Mouse (Mus musculus): ENCODE measurements at regions not wholly inside any gene's neighbourhood (a gene's known extent, or its start where the extent isn't known, plus 50 kb on each side); places are given as distances from the start of the nearest gene placed in this dataset.
A peak's percentile ranks its signal among the peaks of the same experiment; 100 is the strongest.

DNA sequence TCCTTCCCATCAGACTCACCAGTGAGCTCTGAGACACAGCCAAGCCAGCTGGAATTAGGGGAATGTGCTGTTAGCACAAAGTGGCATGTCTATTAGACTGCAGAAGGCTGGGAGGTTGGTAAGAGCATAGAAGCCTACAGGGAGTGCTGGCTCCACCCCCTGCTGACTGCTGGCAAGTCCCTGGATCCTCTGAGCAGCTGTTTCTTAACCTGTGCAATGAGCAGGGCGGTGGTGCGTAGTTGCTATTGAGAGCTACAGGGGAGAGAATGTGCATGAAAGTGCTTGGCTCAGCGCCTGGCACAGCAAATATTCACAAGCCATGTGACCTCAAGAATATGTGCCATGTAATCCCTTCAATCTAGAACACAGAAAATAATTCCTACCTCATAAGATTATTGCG lies 173.5 kb upstream of the Cdyl start:
- no peak for DNase-seq

DNA sequence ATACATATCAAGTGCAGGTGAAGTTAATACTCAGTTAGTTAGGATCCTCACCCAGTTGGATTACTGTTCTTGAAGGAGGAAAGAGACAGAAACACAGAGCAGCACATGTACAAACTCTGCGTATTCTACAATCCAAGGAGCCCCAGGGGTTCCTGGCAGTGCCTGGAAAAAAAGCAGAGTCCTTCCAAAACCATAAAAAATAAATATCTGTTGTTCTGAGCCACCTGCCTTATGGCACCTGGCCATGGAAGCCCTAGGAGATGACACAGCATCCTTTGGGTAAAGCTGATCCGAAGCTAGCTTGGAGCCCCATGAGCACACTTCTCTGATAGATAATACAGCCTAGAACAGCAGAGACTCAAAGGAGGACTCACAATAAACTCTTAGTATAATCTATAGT lies 159.9 kb upstream of the Cdyl start:
- no peak for DNase-seq

GRCm38 (mm10) chr13:35500891-35501290 lies 158.7 kb upstream of the Cdyl start:
- peak; percentile 13 for DNase-seq

DNA sequence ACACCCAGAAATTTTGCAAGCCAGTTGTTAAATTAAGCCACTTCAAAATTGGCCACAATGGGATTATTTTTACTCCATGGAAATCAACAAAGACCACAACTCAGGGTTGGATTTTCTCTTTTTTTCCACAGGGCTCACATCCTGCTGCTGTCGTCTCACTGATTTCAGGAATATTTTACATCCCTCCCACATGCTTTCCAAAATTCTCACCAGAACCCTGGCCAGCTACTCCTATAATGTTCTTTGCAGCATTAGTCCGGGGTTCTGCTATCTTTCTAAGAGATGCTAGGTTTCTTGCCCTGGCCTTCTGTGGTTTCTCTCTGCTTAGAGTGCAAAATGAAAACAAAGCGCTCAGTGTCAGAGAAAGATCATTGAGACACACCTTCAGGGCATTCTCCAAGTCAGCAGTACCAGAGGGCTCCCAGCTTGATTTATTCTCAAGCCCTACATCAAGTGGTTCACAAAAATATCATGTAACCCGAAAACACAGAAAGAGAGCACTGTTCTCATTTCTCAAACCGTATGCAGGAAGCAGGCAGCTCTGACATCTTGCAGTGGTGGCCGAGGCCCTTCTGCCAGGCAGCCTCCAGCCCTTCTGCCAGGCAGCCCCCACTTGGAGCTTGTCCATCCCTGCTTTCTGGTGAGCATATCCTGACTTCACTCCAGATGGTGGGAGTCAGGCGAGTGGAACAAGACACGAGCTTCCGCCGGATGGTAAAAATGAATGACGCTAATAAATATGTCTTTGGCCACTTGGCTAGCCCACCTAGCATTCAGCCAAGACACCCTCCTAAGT lies 158.1 kb upstream of the Cdyl start:
- DNase-seq: peak; percentile 57

DNA sequence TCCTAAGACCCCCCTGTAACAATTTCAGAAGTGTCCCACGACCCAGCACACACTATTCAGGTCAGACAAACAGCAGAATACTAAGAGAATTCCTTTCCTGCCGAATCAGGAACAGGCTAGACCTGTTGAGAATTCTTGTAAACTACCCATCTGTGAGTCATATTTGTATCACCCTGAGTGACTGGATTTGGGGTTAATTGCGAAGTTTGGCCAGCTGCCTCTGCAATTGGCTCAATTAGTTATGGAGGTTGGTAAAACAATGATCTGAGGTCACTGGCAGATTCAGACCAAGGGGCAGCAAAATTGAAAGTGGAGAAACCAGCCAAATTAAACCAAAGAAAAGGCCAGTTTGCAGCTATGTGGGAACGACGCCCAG lies 157.5 kb upstream of the Cdyl start:
- peak; percentile 16 for DNase-seq

DNA sequence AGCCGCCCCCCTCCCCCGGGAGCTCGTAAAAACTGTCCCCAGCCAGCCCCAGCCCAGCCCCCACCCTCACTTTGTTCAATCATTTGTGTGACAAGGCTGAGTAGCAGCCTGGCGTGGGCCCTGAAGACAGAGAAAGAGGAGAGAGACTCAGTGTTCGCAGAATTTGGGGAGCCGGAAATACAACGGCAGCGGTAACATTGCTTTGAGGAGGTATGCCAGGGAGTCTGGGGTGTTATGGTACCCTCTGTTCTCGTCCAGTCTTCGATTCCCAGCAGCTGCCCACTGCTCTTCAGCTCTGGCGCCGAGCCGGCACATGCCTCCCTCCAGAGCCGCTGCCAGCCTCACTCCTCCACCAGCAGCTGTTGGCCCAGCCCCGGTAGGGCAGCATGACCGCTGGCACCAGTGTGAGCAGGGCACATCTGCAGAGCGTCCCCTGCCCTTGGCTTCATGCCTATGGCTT lies 156.2 kb upstream of the Cdyl start:
- peak; percentile 36 for DNase-seq

GRCm38 (mm10) chr13:35507195-35507594 lies 152.4 kb upstream of the Cdyl start:
- no peak for DNase-seq

- peak; percentile 27 for DNase-seq
These were observed 147.6 kb upstream of the Cdyl start for GRCm38 (mm10) chr13:35512029-35512507.

DNA sequence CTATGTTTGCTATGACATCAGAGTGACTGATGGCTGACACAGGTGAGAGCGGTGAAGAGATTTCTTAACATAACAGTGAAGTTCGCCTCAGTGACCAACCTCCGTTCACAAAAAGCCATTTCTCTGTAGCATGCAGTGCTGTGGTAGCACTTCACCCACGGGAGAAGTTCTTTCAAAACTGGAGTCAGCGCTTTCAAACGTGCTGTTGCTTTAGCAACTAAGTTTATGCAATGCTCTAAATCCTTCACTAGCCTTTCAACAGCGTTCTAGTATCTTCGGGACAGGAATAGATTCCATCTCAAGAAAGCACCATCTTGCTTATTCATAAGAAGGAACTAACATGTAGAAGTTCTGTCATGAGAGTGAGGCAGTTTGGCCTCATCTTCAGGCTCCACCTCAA lies 146.5 kb upstream of the Cdyl start:
- DNase-seq: no peak

- DNase-seq: no peak
These were observed 144.3 kb upstream of the Cdyl start for GRCm38 (mm10) chr13:35515291-35515690.

GRCm38 (mm10) chr13:35517692-35518091 lies 141.9 kb upstream of the Cdyl start:
- DNase-seq: no peak

DNA sequence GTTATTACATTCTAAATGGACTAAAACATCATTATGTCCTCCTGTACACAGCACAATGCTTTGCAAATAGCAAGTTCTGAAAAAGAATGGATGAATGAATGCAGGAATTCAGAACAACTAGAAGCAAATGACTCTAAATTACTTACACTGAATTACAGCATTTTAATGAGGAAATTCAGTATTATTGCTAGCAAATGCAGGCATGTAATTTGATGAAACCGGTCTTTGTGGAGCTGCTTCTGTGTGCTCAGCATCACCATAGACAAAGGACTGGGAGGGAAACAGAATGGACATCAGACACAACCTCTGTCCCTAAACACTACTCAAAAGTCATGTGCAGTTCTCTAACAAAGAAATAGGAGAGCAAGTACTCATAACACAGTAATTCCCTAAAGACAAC lies 137.4 kb upstream of the Cdyl start:
- DNase-seq: no peak

- no peak for DNase-seq
These were observed 130.1 kb upstream of the Cdyl start for GRCm38 (mm10) chr13:35529577-35529976.

GRCm38 (mm10) chr13:35537106-35537505 lies 122.5 kb upstream of the Cdyl start:
- DNase-seq: no peak

- DNase-seq: peak; percentile 23
These were observed 121.7 kb upstream of the Cdyl start for GRCm38 (mm10) chr13:35537936-35538335.

DNA sequence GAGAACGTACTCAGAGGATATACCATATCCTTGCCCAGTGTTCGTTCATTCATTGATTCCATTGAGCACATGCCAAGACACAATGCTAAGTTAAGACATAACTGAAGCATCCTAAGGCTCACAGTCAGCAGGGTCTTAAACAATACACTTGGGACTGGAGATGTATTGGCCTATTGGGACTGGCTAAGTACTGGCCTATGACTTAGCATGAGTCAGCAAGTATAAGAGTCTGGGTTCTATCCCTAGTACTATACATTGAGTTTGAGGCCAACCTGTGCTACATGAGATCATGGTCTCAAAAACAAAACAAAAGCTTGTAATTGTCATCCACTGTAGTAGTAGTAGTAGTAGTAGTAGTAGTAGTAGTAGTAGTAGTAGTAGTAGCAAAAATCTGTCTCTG lies 119.2 kb upstream of the Cdyl start:
- DNase-seq: no peak

GRCm38 (mm10) chr13:35541053-35541452 lies 118.6 kb upstream of the Cdyl start:
- no peak for DNase-seq

GRCm38 (mm10) chr13:35564006-35564405 lies 95.6 kb upstream of the Cdyl start:
- no peak for DNase-seq

GRCm38 (mm10) chr13:35581616-35582015 lies 78.0 kb upstream of the Cdyl start:
- no peak for DNase-seq

GRCm38 (mm10) chr13:35598003-35598402 lies 61.6 kb upstream of the Cdyl start:
- no peak for DNase-seq

DNA sequence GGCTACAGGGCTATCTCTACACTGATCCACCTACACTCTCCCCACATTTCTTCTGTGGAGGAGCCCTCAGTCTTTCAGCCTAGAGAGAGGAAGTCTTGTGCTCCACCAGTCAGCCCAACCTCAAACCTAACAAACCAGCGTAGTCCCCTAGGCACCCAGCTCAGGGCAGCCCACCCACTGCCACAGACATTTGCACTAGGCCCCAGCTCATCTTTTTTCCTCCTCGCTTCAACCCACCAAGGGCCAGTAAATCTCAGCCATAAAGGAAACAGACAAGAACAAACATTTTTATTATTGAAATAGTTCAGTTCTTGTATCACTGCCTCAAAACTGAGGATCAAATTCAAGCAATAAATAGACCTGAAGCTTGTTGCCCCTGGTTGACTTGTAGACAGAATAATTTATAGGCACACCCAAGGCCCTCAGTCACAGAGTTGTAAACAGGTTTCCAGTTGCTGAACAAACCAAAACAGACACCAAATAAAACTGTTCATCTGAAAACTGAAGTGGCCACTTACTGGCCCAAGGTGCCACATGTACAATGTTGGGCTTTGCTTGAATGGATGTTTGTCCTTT lies 58.0 kb upstream of the Cdyl start:
- DNase-seq: no peak

- DNase-seq: no peak
These were observed 56.6 kb upstream of the Cdyl start for GRCm38 (mm10) chr13:35603080-35603479.

DNA sequence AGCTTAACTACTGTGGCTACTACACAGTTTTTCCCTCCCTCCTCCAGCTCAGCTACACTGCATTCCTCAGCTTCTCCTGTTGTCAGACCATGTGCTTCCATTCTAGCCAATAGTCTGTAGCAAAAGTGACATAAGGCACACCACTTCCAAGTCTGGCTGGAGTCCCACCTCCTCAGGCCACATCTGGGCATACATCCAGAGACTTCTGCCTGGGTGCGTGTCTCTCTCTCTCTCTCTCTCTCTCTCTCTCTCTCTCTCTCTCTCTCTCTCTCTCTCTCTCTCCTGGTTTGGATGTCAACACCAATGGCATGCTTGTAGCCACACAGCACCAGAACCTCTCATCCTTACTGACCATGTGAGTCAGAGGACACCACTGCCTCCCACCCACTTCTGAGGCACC lies 55.6 kb upstream of the Cdyl start:
- DNase-seq: no peak

DNA sequence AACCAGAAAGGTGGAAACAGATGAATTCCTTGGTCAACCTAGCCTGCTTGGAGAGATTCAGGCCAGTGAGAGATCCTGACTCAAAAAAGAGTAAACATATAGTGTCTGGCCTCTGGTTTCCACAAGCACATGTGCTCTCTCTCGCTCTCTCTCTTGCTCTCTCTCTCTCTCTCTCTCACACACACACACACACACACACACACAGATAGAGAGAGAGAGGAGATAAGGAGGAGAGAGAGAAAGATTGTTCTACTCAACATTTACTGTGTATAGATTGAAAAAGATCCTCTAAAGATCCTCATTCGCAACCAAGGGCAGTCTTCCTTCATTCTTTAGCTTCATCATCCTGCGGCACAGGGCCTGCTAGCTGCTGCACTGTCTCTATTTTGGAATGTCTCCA lies 54.9 kb upstream of the Cdyl start:
- DNase-seq: no peak
